Mouse (Mus musculus) erythroblast, embryonic 14.5 days (primary cell): ENCODE results near the gene Gm17175. TPM values are rescaled to one million over a fixed set of nuclear protein-coding genes. Genes with fewer than 3 reads are reported as not detected.
"Not testable (repeated sequence)": the region's sequence is repeated elsewhere in the genome, so short reads cannot be mapped to it uniquely, and the experiment has no call there.

ENCODE experiments used
- H3K27me3 ChIP-seq: 2 replicates; pipeline ENCODE4 v1.6.1; 2012; ENCODE audit warnings: inconsistent platforms; ENCODE audit not compliant: control insufficient read depth
- H3K36me3 ChIP-seq: 2 replicates; pipeline ENCODE4 v1.6.1; 2012; ENCODE audit warnings: mild to moderate bottlenecking, inconsistent platforms; ENCODE audit not compliant: control insufficient read depth
- H3K4me1 ChIP-seq: 2 replicates; pipeline ENCODE4 v1.6.1; 2012; ENCODE audit warnings: inconsistent platforms; ENCODE audit not compliant: control insufficient read depth
- H3K4me3 ChIP-seq: replicated peaks from 2 replicates; pipeline ENCODE3; 2012; ENCODE audit warnings: moderate library complexity, mild to moderate bottlenecking, inconsistent platforms
- H3K9me3 ChIP-seq: 2 replicates; pipeline ENCODE4 v1.6.1; 2012; ENCODE audit warnings: low read length, inconsistent platforms, mixed read lengths; ENCODE audit not compliant: control insufficient read depth
- GATA1 ChIP-seq: IDR thresholded peaks from 2 replicates; pipeline ENCODE4 v1.6.1; 2012; ENCODE audit warnings: low read length, inconsistent platforms, mixed read lengths
- TAL1 ChIP-seq: IDR thresholded peaks from 3 replicates; pipeline ENCODE4 v1.6.1; 2012; ENCODE audit warnings: low read length, inconsistent platforms, mixed read lengths
- polyA plus RNA-seq: library from polyadenylated mRNA; stranded (reverse); fragments of >175 nt; gene quantifications from 2 replicates; pipeline ENCODE4 v1.2.3, GENCODE M21; 2012

Gene Gm17175
- not detected in 2 replicates for polyA plus RNA-seq

- not testable (repeated sequence) for H3K4me3 ChIP-seq, H3K36me3 ChIP-seq, H3K27me3 ChIP-seq, H3K9me3 ChIP-seq, H3K4me1 ChIP-seq
Observed at GRCm38 (mm10) chr14:51573963-51574362, at the start of gene Gm17175. Gm17175 (minus strand) TSS chr14:51574063.

GRCm38 (mm10) chr14:51611210-51611609, 37.3 kb upstream of the Gm17175 start, which contains the start of gene Gm17078:
Gm17078 (minus strand) TSS chr14:51611310.
- H3K27me3 ChIP-seq: no peaks in the 10 kb centered on the region
- no peak within 1 kb of the TSS for H3K4me3 ChIP-seq
- H3K36me3 ChIP-seq: no peaks in the 10 kb centered on the region
- no peaks in the 10 kb centered on the region for H3K9me3 ChIP-seq
- TF ChIP-seq TAL1: no peak
- no peak for TF ChIP-seq GATA1
- no peaks in the 10 kb centered on the region for H3K4me1 ChIP-seq

- not testable (repeated sequence) for H3K27me3 ChIP-seq, H3K4me1 ChIP-seq, H3K36me3 ChIP-seq, H3K4me3 ChIP-seq, H3K9me3 ChIP-seq
Observed at GRCm38 (mm10) chr14:51592039-51592438, 18.2 kb upstream of the Gm17175 start, which contains the start of gene Gm17174. Gm17174 (minus strand) TSS chr14:51592139.

- Histone ChIP-seq H3K27me3 (no peaks in the 10 kb centered on the region), H3K9me3 (no peaks in the 10 kb centered on the region), H3K4me1 (no peaks in the 10 kb centered on the region), H3K36me3 (no peaks in the 10 kb centered on the region), H3K4me3 (no peak within 1 kb of the TSS)
- no peak for TF ChIP-seq TAL1
- no peak for TF ChIP-seq GATA1
Observed at GRCm38 (mm10) chr14:51552490-51552889, 21.4 kb downstream of the Gm17175 start, which contains the start of gene Gm5622. Gm5622 (plus strand) TSS chr14:51552790.

Other genes starting within 250 kb of the Gm17175 start
- not detected in 2 replicates for gene Gm7247, start 212.3 kb downstream of the Gm17175 start, polyA plus RNA-seq
- not detected in 2 replicates for gene Vmn2r88, start 163.2 kb downstream of the Gm17175 start, polyA plus RNA-seq
- gene Vmn2r89, start 122.2 kb downstream of the Gm17175 start, polyA plus RNA-seq: not detected in 2 replicates
- gene Gm5622, start 21.3 kb downstream of the Gm17175 start, polyA plus RNA-seq: not detected in 2 replicates
- gene Gm17174, start 18.1 kb upstream of the Gm17175 start, polyA plus RNA-seq: not detected in 2 replicates
- gene Gm17078, start 37.2 kb upstream of the Gm17175 start, polyA plus RNA-seq: not detected in 2 replicates
- gene Gm4181, start 61.6 kb upstream of the Gm17175 start, polyA plus RNA-seq: not detected in 2 replicates
- gene Gm17079, start 121.4 kb upstream of the Gm17175 start, polyA plus RNA-seq: not detected in 2 replicates
- not detected in 2 replicates for gene Gm5800, start 143.1 kb upstream of the Gm17175 start, polyA plus RNA-seq
- not detected in 2 replicates for gene Ang4, start 199.5 kb upstream of the Gm17175 start, polyA plus RNA-seq
- not detected in 2 replicates for gene AY358078, start 226.0 kb upstream of the Gm17175 start, polyA plus RNA-seq